Mouse (Mus musculus): ENCODE data around the gene Dusp9. TPM values are rescaled to one million over a fixed set of nuclear protein-coding genes. Genes with fewer than 3 reads are reported as not detected.

Gene Dusp9
- polyA plus RNA-seq, 1 experiment from 2014 or later, result 30.7 TPM

GRCm38 (mm10) chrX:73626981-73627380 lies 12.2 kb upstream of the Dusp9 start:
- Histone ChIP-seq H3K9ac (ENCODE audit: low read depth, low read length) (no peak overlapping the region), H3K9me3 (ENCODE audit: control insufficient read depth, low read length) (no peaks in the 10 kb centered on the region), H3K27ac (ENCODE audit: low read depth, low read length) (no peak overlapping the region), H3K4me1 (replicated peaks; ENCODE audit: control insufficient read depth, insufficient read depth, low read length) (no peaks in the 10 kb centered on the region), H3K4me2 (no peak overlapping the region), H3K27me3 (replicated peaks; ENCODE audit: control insufficient read depth, insufficient read depth, low read length) (peaks cover 6% of the 10 kb centered on the region), H3K4me3 (ENCODE audit: low read depth, low read length) (no peak overlapping the region), H3K36me3 (ENCODE audit: control insufficient read depth, insufficient read depth, low read length) (no peaks in the 10 kb centered on the region)
- no peak for ATAC-seq (replicated peaks; ENCODE audit: low FRiP score)
- no peak for DNase-seq (ENCODE audit: low spot score)

DNA sequence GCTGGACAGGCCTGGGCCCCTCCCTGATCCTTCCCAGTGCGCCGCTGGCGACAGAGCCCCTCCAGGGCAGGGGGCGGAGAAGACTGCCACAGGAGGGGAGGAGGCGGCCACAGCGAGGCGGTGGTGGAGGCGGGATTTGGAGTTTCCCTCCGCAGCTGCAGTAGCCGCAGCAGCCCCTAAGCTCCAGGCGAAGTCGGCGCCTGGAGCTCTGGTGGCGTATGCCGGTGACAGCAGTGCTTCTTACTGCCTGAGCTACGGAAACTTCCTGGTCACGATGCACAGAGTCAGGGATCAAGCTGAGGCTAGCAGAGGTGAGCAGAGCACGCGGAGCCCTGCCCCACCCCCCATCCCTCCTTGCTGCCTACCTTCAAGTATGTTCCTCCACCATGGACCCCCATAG lies 3.8 kb upstream of the Dusp9 start:
- no peaks in the 10 kb centered on the region for H3K4me1 ChIP-seq (replicated peaks; ENCODE audit: control insufficient read depth, insufficient read depth, low read length)
- no peak overlapping the region for H3K4me3 ChIP-seq (ENCODE audit: low read depth, low read length)
- H3K27me3 ChIP-seq (replicated peaks; ENCODE audit: control insufficient read depth, insufficient read depth, low read length), result peaks cover 72% of the 10 kb centered on the region
- H3K4me2 ChIP-seq, result peak overlapping the region; percentile 29
- WGBS, result 19% methylated on average over 19 of the region's 19 CpGs
- no peak for DNase-seq (ENCODE audit: low spot score)
- H3K9me3 ChIP-seq (ENCODE audit: control insufficient read depth, low read length), result no peaks in the 10 kb centered on the region
- no peaks in the 10 kb centered on the region for H3K36me3 ChIP-seq (ENCODE audit: control insufficient read depth, insufficient read depth, low read length)
- H3K27ac ChIP-seq (ENCODE audit: low read depth, low read length), result no peak overlapping the region
- no peak for ATAC-seq (replicated peaks; ENCODE audit: low FRiP score)
- H3K9ac ChIP-seq (ENCODE audit: low read depth, low read length), result no peak overlapping the region

DNA sequence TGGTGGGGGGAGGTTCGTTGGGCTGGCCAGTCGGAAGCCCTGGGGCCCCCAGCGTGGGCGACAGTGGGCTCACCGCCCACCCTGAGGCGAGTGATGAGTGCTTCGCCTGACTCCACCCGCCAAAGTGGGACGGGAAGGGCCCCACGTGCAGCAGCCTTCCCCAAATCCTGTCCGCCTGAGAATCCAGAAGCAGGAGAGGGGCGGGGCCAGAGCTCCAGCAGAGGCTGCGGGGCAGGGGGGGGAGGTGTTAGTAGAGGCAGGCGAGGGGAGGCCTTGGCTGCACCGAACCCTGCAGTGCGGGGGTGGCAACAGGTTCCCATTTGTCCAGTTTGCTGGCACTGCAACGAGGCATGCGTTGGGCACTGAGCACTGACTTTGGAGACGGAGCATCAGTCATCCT lies 1.8 kb upstream of the Dusp9 start:
- ATAC-seq (replicated peaks; ENCODE audit: low FRiP score) (no peak), DNase-seq (ENCODE audit: low spot score) (no peak)
- H3K36me3 ChIP-seq (ENCODE audit: control insufficient read depth, insufficient read depth, low read length), result no peaks in the 10 kb centered on the region
- no peak overlapping the region for H3K27ac ChIP-seq (ENCODE audit: low read depth, low read length)
- H3K9me3 ChIP-seq (ENCODE audit: control insufficient read depth, low read length), result no peaks in the 10 kb centered on the region
- no peak overlapping the region for H3K9ac ChIP-seq (ENCODE audit: low read depth, low read length)
- H3K4me1 ChIP-seq (replicated peaks; ENCODE audit: control insufficient read depth, insufficient read depth, low read length), result no peaks in the 10 kb centered on the region
- peaks cover 83% of the 10 kb centered on the region for H3K27me3 ChIP-seq (replicated peaks; ENCODE audit: control insufficient read depth, insufficient read depth, low read length)
- peak overlapping the region; percentile 50 for H3K4me2 ChIP-seq
- peak overlapping the region; percentile 21; the same call in 1 of the 2 replicates for H3K4me3 ChIP-seq (ENCODE audit: low read depth, low read length)
- WGBS, result 18% methylated on average over 19 of the region's 19 CpGs

DNA sequence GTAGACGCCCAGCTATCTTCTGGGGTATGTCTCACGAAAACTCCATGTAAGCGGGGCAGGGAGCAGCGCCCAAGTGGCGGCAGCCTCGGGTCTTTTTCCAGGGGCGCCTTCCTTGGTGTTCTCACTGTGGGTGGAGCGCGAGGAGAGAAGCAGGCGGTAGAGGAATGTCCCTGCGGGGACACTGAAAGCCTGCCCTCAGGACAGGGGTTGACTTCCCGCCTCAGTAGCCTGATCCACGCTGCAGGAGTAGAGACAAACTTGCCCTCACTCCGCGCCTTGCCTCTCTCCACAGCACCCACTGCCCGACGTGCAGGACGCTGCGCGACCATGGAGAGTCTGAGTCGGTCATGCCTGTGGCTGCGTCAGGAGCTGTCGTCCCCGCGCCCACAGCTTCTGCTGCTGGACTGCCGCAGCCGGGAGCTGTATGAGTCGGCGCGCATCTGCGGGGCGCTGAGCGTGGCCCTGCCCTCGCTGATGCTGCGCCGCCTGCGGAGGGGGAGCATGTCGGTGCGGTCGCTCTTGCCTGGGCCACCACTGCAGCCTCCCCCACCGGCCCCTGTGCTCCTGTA lies 766 bp downstream of the Dusp9 start:
- Histone ChIP-seq H3K4me3 (ENCODE audit: low read depth, low read length) (peak overlapping the region; percentile 47), H3K9me3 (ENCODE audit: control insufficient read depth, low read length) (no peaks in the 10 kb centered on the region), H3K9ac (ENCODE audit: low read depth, low read length) (peak overlapping the region; percentile 50), H3K4me2 (peak overlapping the region; percentile 67), H3K27me3 (replicated peaks; ENCODE audit: control insufficient read depth, insufficient read depth, low read length) (peaks cover 67% of the 10 kb centered on the region), H3K36me3 (ENCODE audit: control insufficient read depth, insufficient read depth, low read length) (no peaks in the 10 kb centered on the region), H3K4me1 (replicated peaks; ENCODE audit: control insufficient read depth, insufficient read depth, low read length) (no peaks in the 10 kb centered on the region), H3K27ac (ENCODE audit: low read depth, low read length) (no peak overlapping the region)
- no peak for DNase-seq (ENCODE audit: low spot score)
- 12% methylated on average over 41 of the region's 41 CpGs for WGBS
- no peak; the same call in 1 of the 2 replicates for ATAC-seq (replicated peaks; ENCODE audit: low FRiP score)

DNA sequence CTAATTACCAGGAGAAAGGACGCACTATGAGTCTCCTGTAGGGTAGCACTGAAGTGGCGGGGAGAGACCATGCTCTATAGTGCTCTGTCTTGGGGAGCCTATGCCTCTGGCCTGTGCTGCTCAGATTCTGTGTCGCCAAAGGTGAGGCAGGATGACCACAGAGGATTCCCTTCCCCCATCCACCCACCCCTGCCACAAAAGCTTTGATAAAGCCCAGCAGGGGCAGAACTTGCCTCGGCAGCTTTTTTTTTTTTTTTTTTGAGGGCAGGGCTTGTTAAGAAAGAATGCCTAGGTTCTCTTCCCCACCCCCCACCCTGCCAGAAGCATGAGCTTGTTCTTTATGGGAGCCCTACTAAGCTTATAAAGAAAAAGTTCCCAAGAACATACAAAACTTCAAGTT lies 5.9 kb downstream of the Dusp9 start:
- Histone ChIP-seq H3K4me2 (no peak overlapping the region), H3K36me3 (ENCODE audit: control insufficient read depth, insufficient read depth, low read length) (no peaks in the 10 kb centered on the region), H3K27ac (ENCODE audit: low read depth, low read length) (no peak overlapping the region), H3K9ac (ENCODE audit: low read depth, low read length) (no peak overlapping the region), H3K27me3 (replicated peaks; ENCODE audit: control insufficient read depth, insufficient read depth, low read length) (peaks cover 17% of the 10 kb centered on the region), H3K4me1 (replicated peaks; ENCODE audit: control insufficient read depth, insufficient read depth, low read length) (no peaks in the 10 kb centered on the region), H3K4me3 (ENCODE audit: low read depth, low read length) (no peak overlapping the region), H3K9me3 (ENCODE audit: control insufficient read depth, low read length) (no peaks in the 10 kb centered on the region)
- WGBS, result 40% methylated on average over 4 of the region's 4 CpGs
- no peak for ATAC-seq (replicated peaks; ENCODE audit: low FRiP score)
- no peak for DNase-seq (ENCODE audit: low spot score)

GRCm38 (mm10) chrX:73650869-73651268 lies 11.7 kb downstream of the Dusp9 start:
- Histone ChIP-seq H3K27ac (ENCODE audit: low read depth, low read length) (no peak overlapping the region), H3K4me3 (ENCODE audit: low read depth, low read length) (no peak overlapping the region), H3K9ac (ENCODE audit: low read depth, low read length) (no peak overlapping the region), H3K4me2 (no peak overlapping the region), H3K9me3 (ENCODE audit: control insufficient read depth, low read length) (no peaks in the 10 kb centered on the region), H3K27me3 (replicated peaks; ENCODE audit: control insufficient read depth, insufficient read depth, low read length) (no peaks in the 10 kb centered on the region; the same call in 1 of the 2 replicates), H3K4me1 (replicated peaks; ENCODE audit: control insufficient read depth, insufficient read depth, low read length) (no peaks in the 10 kb centered on the region), H3K36me3 (ENCODE audit: control insufficient read depth, insufficient read depth, low read length) (no peaks in the 10 kb centered on the region)
- 59% methylated on average over 3 of the region's 3 CpGs for WGBS
- ATAC-seq (replicated peaks; ENCODE audit: low FRiP score) (no peak), DNase-seq (ENCODE audit: low spot score) (no peak)

DNA sequence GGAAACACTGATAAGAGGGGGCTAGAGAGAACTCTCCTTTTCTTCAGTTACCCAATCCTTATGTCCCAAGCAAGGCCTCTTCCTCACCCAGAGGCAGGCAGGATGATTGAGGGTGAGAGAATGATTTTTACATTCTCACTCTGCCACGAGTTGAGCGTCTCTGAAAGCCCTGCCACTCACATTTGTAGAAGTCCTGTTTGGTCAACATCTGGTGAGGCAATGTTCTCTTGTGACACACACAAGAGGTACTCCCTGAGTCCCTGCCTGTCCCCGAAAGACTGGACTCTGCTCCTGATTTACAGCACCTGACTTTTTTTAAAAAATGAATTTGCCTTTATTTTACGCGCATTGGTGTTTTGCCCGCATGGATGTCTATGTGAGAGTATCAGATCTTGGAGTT lies 14.2 kb downstream of the Dusp9 start:
- no peaks in the 10 kb centered on the region for H3K9me3 ChIP-seq (ENCODE audit: control insufficient read depth, low read length)
- no peak for DNase-seq (ENCODE audit: low spot score)
- H3K27me3 ChIP-seq (replicated peaks; ENCODE audit: control insufficient read depth, insufficient read depth, low read length), result no peaks in the 10 kb centered on the region; the same call in 1 of the 2 replicates
- H3K4me2 ChIP-seq, result no peak overlapping the region
- WGBS, result 78% methylated on average over 6 of the region's 6 CpGs
- no peak overlapping the region for H3K9ac ChIP-seq (ENCODE audit: low read depth, low read length)
- ATAC-seq (replicated peaks; ENCODE audit: low FRiP score), result no peak
- H3K36me3 ChIP-seq (ENCODE audit: control insufficient read depth, insufficient read depth, low read length), result no peaks in the 10 kb centered on the region
- H3K27ac ChIP-seq (ENCODE audit: low read depth, low read length), result no peak overlapping the region
- no peaks in the 10 kb centered on the region for H3K4me1 ChIP-seq (replicated peaks; ENCODE audit: control insufficient read depth, insufficient read depth, low read length)
- no peak overlapping the region for H3K4me3 ChIP-seq (ENCODE audit: low read depth, low read length)

DNA sequence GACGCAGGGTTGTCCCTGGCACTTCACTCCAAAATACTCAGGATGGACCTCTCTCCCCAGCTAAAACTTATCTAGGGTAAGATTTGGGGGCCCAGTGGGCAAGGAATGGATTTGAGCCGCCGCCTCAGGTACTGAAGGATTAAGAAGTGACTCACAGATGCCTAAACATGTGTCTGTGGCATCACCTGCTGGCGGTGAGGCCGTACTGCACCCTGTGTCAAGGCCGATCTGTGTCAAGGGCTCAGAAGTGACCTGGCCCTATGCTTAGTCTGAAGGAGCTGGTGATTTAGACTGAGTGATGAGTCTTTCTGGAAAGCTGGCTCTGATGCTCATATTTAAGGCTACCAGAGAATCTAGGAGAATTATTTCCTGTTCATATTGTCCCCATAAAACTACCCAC lies 15.0 kb downstream of the Dusp9 start:
- no peak overlapping the region for H3K4me2 ChIP-seq
- H3K36me3 ChIP-seq (ENCODE audit: control insufficient read depth, insufficient read depth, low read length), result no peaks in the 10 kb centered on the region
- no peaks in the 10 kb centered on the region for H3K4me1 ChIP-seq (replicated peaks; ENCODE audit: control insufficient read depth, insufficient read depth, low read length)
- no peak overlapping the region for H3K9ac ChIP-seq (ENCODE audit: low read depth, low read length)
- peak; percentile 50 for DNase-seq (ENCODE audit: low spot score)
- no peaks in the 10 kb centered on the region; the same call in 1 of the 2 replicates for H3K27me3 ChIP-seq (replicated peaks; ENCODE audit: control insufficient read depth, insufficient read depth, low read length)
- no peak overlapping the region for H3K4me3 ChIP-seq (ENCODE audit: low read depth, low read length)
- no peak overlapping the region for H3K27ac ChIP-seq (ENCODE audit: low read depth, low read length)
- no peaks in the 10 kb centered on the region for H3K9me3 ChIP-seq (ENCODE audit: control insufficient read depth, low read length)
- WGBS, result 12% methylated on average over 6 of the region's 6 CpGs
- peak; percentile 36; the same call in 1 of the 2 replicates for ATAC-seq (replicated peaks; ENCODE audit: low FRiP score)

- no peak for DNase-seq (ENCODE audit: low spot score)
- Histone ChIP-seq H3K4me3 (ENCODE audit: low read depth, low read length) (no peak overlapping the region), H3K36me3 (ENCODE audit: control insufficient read depth, insufficient read depth, low read length) (no peaks in the 10 kb centered on the region), H3K4me2 (no peak overlapping the region), H3K9me3 (ENCODE audit: control insufficient read depth, low read length) (no peaks in the 10 kb centered on the region), H3K4me1 (replicated peaks; ENCODE audit: control insufficient read depth, insufficient read depth, low read length) (no peaks in the 10 kb centered on the region), H3K27ac (ENCODE audit: low read depth, low read length) (no peak overlapping the region), H3K9ac (ENCODE audit: low read depth, low read length) (no peak overlapping the region), H3K27me3 (replicated peaks; ENCODE audit: control insufficient read depth, insufficient read depth, low read length) (peaks cover 3% of the 10 kb centered on the region)
- 44% methylated on average over 3 of the region's 3 CpGs for WGBS
- no peak for ATAC-seq (replicated peaks; ENCODE audit: low FRiP score)
Observed at GRCm38 (mm10) chrX:73655529-73655928, 16.3 kb downstream of the Dusp9 start.

All from liver, embryonic 11.5 days (tissue).